Mouse (Mus musculus): ENCODE results near the gene Sowahb. TPM values are rescaled to one million over a fixed set of nuclear protein-coding genes. Genes with fewer than 3 reads are reported as not detected.

Sowahb gene
- polyA plus RNA-seq, 1 experiment = 5.3 TPM

DNA sequence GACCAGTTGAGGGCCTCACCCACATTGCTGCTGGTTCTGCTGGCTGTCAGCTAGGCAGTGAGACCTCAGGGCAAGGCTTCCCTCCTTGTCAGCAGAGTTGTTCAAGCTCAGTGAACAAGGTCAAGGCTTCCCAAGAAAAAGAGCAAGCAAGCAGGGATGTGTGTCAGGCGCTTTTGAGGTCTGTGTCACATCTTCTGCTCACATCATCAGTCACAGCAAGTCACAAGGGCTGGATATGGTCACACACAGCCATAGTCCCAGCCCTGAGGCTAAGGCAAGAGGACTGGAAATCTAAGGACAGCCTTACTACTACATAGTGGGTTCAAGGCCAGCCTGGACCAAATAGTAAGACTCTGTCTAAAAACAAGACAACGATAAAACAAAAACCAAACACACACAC lies 50.0 kb downstream of the Sowahb start:
- no peak overlapping the region for H3K27ac ChIP-seq (ENCODE audit: insufficient read depth, low read length)
- H3K9ac ChIP-seq (ENCODE audit: low read depth, poor library complexity, severe bottlenecking) = no peak overlapping the region
- H3K4me3 ChIP-seq (ENCODE audit: low read depth, low read length) = no peak overlapping the region
- no peaks in the 10 kb centered on the region for H3K9me3 ChIP-seq (replicated peaks; ENCODE audit: control insufficient read depth, insufficient read depth, low read length, poor library complexity, severe bottlenecking)
- no peak for TF ChIP-seq EP300 (IDR thresholded peaks at IDR 0.05; ENCODE audit: insufficient read depth, low read depth, low read length)
- no peaks in the 10 kb centered on the region for H3K27me3 ChIP-seq (ENCODE audit: control insufficient read depth, insufficient read depth, low read length, poor library complexity, severe bottlenecking)
- no peaks in the 10 kb centered on the region for H3K36me3 ChIP-seq (ENCODE audit: control insufficient read depth, insufficient read depth, low read length, poor library complexity, severe bottlenecking)
- H3K4me1 ChIP-seq (ENCODE audit: control insufficient read depth, insufficient read depth, low read length) = no peaks in the 10 kb centered on the region

DNA sequence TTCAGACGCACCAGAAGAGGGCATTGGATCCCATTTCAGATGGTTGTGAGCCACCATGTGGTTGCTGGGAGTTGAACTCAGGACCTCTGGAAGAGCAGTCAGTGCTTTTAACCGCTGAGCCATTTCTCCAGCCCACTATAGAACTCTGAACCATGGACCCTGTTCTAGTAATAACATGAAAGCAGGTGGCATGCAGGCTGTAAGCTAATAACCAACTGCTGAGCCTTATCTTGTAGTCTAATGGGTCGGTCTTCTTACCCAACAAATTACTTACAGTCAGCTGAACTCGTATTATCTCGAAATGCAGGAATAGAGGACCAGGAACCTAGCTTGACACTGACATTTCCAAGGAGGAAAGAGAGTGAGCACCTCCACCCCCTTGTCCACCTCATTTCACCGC lies 50.5 kb downstream of the Sowahb start:
- TF ChIP-seq EP300 (IDR thresholded peaks at IDR 0.05; ENCODE audit: insufficient read depth, low read depth, low read length) (no peak), CTCF (IDR thresholded peaks at IDR 0.05; ENCODE audit: low read depth, low read length) (no peak), POLR2A (IDR thresholded peaks at IDR 0.05; ENCODE audit: insufficient read depth, low read length) (no peak)
- no peak overlapping the region for H3K27ac ChIP-seq (ENCODE audit: insufficient read depth, low read length)

DNA sequence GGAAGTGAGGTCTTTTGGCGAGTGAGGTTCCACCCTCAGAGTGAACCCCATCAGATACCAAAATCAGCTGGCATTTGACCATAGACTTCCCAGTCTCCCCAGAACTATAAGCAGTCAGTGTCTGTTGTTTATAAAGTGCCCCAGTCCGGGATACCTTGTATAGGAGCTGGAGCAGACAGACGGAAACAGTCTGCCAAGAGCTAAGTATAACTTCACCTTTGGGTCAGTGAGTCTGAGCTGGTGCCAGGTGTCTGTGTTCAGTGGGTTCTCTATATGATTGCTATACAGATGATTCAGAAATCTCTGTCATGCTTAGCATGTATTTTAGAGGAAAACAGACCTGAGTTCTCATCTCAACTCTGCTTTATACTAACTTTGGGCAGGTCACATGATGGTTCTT lies 52.7 kb downstream of the Sowahb start:
- H3K4me1 ChIP-seq (ENCODE audit: control insufficient read depth, insufficient read depth, low read length) = peaks cover 4% of the 10 kb centered on the region
- no peaks in the 10 kb centered on the region for H3K36me3 ChIP-seq (ENCODE audit: control insufficient read depth, insufficient read depth, low read length, poor library complexity, severe bottlenecking)
- no peaks in the 10 kb centered on the region for H3K27me3 ChIP-seq (ENCODE audit: control insufficient read depth, insufficient read depth, low read length, poor library complexity, severe bottlenecking)
- H3K9me3 ChIP-seq (replicated peaks; ENCODE audit: control insufficient read depth, insufficient read depth, low read length, poor library complexity, severe bottlenecking) = no peaks in the 10 kb centered on the region
- no peak overlapping the region for H3K27ac ChIP-seq (ENCODE audit: insufficient read depth, low read length)
- H3K9ac ChIP-seq (ENCODE audit: low read depth, poor library complexity, severe bottlenecking) = no peak overlapping the region
- no peak overlapping the region for H3K4me3 ChIP-seq (ENCODE audit: low read depth, low read length)
- TF ChIP-seq POLR2A (IDR thresholded peaks at IDR 0.05; ENCODE audit: insufficient read depth, low read length) = no peak
- TF ChIP-seq CTCF (IDR thresholded peaks at IDR 0.05; ENCODE audit: low read depth, low read length) = no peak
- TF ChIP-seq EP300 (IDR thresholded peaks at IDR 0.05; ENCODE audit: insufficient read depth, low read depth, low read length) = no peak

More for the DNA sequence above, 50.5 kb downstream of the Sowahb start:
- no peak overlapping the region for H3K9ac ChIP-seq (ENCODE audit: low read depth, poor library complexity, severe bottlenecking)
- H3K27me3 ChIP-seq (ENCODE audit: control insufficient read depth, insufficient read depth, low read length, poor library complexity, severe bottlenecking) = no peaks in the 10 kb centered on the region
- H3K36me3 ChIP-seq (ENCODE audit: control insufficient read depth, insufficient read depth, low read length, poor library complexity, severe bottlenecking) = no peaks in the 10 kb centered on the region
- H3K4me3 ChIP-seq (ENCODE audit: low read depth, low read length) = no peak overlapping the region
- no peaks in the 10 kb centered on the region for H3K9me3 ChIP-seq (replicated peaks; ENCODE audit: control insufficient read depth, insufficient read depth, low read length, poor library complexity, severe bottlenecking)
- H3K4me1 ChIP-seq (ENCODE audit: control insufficient read depth, insufficient read depth, low read length) = no peaks in the 10 kb centered on the region

Other genes starting within 250 kb of the Sowahb start
- gene Sept11, start 48.4 kb upstream of the Sowahb start, polyA plus RNA-seq (2011; ENCODE audit: insufficient read depth, insufficient read length, low read depth, missing spikeins) = 187 and 194 TPM in 2 replicates
- gene Ccni, start 161.5 kb upstream of the Sowahb start, polyA plus RNA-seq (2011; ENCODE audit: insufficient read depth, insufficient read length, low read depth, missing spikeins) = 214 and 222 TPM in 2 replicates
- gene 2010109A12Rik, start 161.5 kb upstream of the Sowahb start, polyA plus RNA-seq (2011; ENCODE audit: insufficient read depth, insufficient read length, low read depth, missing spikeins) = 0.97 and 1.2 TPM in 2 replicates
- 22.3 and 24.7 TPM in 2 replicates for gene Ccng2, start 222.2 kb upstream of the Sowahb start, polyA plus RNA-seq (2011; ENCODE audit: insufficient read depth, insufficient read length, low read depth, missing spikeins)